8 mouse cellular contexts compared by ENCODE assay signal in the genomic region with DNA sequence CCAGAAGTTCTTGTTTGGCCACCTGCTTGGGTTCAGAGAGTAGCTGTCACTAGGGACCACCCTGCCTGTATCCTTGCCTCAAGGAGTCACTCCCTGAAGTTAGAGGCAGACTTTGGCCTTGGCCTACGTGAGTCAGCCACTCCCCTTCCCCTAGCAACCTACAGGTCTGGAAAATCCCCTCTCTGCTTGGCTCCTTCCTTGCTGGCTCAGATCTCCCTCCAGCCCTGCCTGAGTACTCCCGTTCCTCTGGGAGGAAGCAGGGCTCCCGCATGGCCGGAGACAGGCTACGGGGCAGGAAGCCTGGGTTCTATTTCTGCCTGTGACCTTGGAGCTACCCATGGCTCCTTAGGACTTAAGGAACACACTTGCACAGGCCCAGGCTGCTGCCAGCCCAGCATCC. TPM values are rescaled to one million over a fixed set of nuclear protein-coding genes. Genes with fewer than 3 reads are reported as not detected.
DNase-seq lines count a peak whose midpoint lies in the region; ATAC-seq and TF ChIP-seq lines count a peak whose summit lies in the region.

No protein-coding gene starts in this region.

- H3K4me3 ChIP-seq in forebrain, embryonic 14.5 days (ENCODE audit: low read depth, low read length), result no peak overlapping the region
- H3K4me3 ChIP-seq in forebrain, postnatal 0 days (ENCODE audit: low read depth, low read length), result no peak overlapping the region
- H3K4me3 ChIP-seq in embryonic facial prominence, embryonic 15.5 days (replicated peaks), result no peak overlapping the region
- H3K4me3 ChIP-seq in hindbrain, postnatal 0 days (ENCODE audit: low read length), result no peak overlapping the region
- no peak overlapping the region for H3K4me3 ChIP-seq in liver, embryonic 15.5 days (replicated peaks)

- no peaks in the 10 kb centered on the region for H3K27me3 ChIP-seq in forebrain, embryonic 14.5 days (replicated peaks; ENCODE audit: control insufficient read depth, insufficient read depth, low read length)
- no peaks in the 10 kb centered on the region for H3K27me3 ChIP-seq in forebrain, postnatal 0 days (ENCODE audit: insufficient read depth, low read length)
- no peaks in the 10 kb centered on the region for H3K27me3 ChIP-seq in embryonic facial prominence, embryonic 15.5 days
- no peaks in the 10 kb centered on the region for H3K27me3 ChIP-seq in hindbrain, postnatal 0 days (ENCODE audit: insufficient read depth, low read length)
- no peaks in the 10 kb centered on the region for H3K27me3 ChIP-seq in liver, embryonic 15.5 days

- TF ChIP-seq CTCF in forebrain, postnatal 0 days (IDR thresholded peaks at IDR 0.05; ENCODE audit: low read depth), result no peak
- TF ChIP-seq CTCF in hindbrain, postnatal 0 days (IDR thresholded peaks at IDR 0.05; ENCODE audit: low read depth), result no peak

- H3K36me3 ChIP-seq in forebrain, embryonic 14.5 days (ENCODE audit: control insufficient read depth, insufficient read depth, low read length), result no peaks in the 10 kb centered on the region
- H3K36me3 ChIP-seq in forebrain, postnatal 0 days (ENCODE audit: insufficient read depth), result no peaks in the 10 kb centered on the region
- H3K36me3 ChIP-seq in embryonic facial prominence, embryonic 15.5 days, result peaks cover 14% of the 10 kb centered on the region
- H3K36me3 ChIP-seq in hindbrain, postnatal 0 days (ENCODE audit: insufficient read depth, low read length), result no peaks in the 10 kb centered on the region
- no peaks in the 10 kb centered on the region for H3K36me3 ChIP-seq in liver, embryonic 15.5 days (replicated peaks)

- H3K27ac ChIP-seq in forebrain, embryonic 14.5 days (ENCODE audit: low read depth, low read length), result 0 out of 2 replicates have a peak overlapping the region, but pooled peaks have one; percentile 50
- H3K27ac ChIP-seq in forebrain, postnatal 0 days (ENCODE audit: low read depth, low read length), result no peak overlapping the region
- peak overlapping the region; percentile 83 for H3K27ac ChIP-seq in embryonic facial prominence, embryonic 15.5 days (replicated peaks)
- H3K27ac ChIP-seq in hindbrain, postnatal 0 days, result peak overlapping the region; percentile 56
- H3K27ac ChIP-seq in liver, embryonic 15.5 days (replicated peaks), result no peak overlapping the region

- WGBS in forebrain, embryonic 14.5 days, result 78% methylated on average over 5 of the region's 5 CpGs
- WGBS in forebrain, postnatal 0 days, result 76% methylated on average over 5 of the region's 5 CpGs
- WGBS in embryonic facial prominence, embryonic 15.5 days, result 47% methylated on average over 5 of the region's 5 CpGs
- 60% methylated on average over 5 of the region's 5 CpGs for WGBS in hindbrain, postnatal 0 days
- WGBS in liver, embryonic 15.5 days (ENCODE audit: insufficient replicate concordance), result 66% methylated on average over 5 of the region's 5 CpGs

- no peak for ATAC-seq in forebrain, embryonic 14.5 days
- ATAC-seq in forebrain, postnatal 0 days, result no peak
- 0 out of 2 replicates have a peak, but pooled peaks have one; percentile 31 for ATAC-seq in embryonic facial prominence, embryonic 15.5 days (ENCODE audit: insufficient number of reproducible peaks, low FRiP score, low TSS enrichment, low read depth)
- ATAC-seq in hindbrain, postnatal 0 days, result no peak
- peak; percentile 15; the same call in 1 of the 2 replicates for ATAC-seq in liver, embryonic 15.5 days (ENCODE audit: insufficient read depth)

- H3K4me2 ChIP-seq in forebrain, embryonic 14.5 days (ENCODE audit: low read length), result no peak overlapping the region
- no peak overlapping the region for H3K4me2 ChIP-seq in forebrain, postnatal 0 days (ENCODE audit: low read depth)
- H3K4me2 ChIP-seq in embryonic facial prominence, embryonic 15.5 days (replicated peaks), result no peak overlapping the region
- H3K4me2 ChIP-seq in hindbrain, postnatal 0 days (ENCODE audit: low read depth, low read length), result no peak overlapping the region
- no peak overlapping the region for H3K4me2 ChIP-seq in liver, embryonic 15.5 days

- H3K9me3 ChIP-seq in forebrain, embryonic 14.5 days (replicated peaks; ENCODE audit: control insufficient read depth, low read length), result no peaks in the 10 kb centered on the region
- H3K9me3 ChIP-seq in forebrain, postnatal 0 days (ENCODE audit: low read length), result no peaks in the 10 kb centered on the region
- H3K9me3 ChIP-seq in embryonic facial prominence, embryonic 15.5 days (replicated peaks), result no peaks in the 10 kb centered on the region
- H3K9me3 ChIP-seq in hindbrain, postnatal 0 days (ENCODE audit: low read length), result no peaks in the 10 kb centered on the region
- no peaks in the 10 kb centered on the region for H3K9me3 ChIP-seq in liver, embryonic 15.5 days (replicated peaks)

- DNase-seq in forebrain, embryonic 14.5 days (ENCODE audit: low spot score), result no peak
- DNase-seq in forebrain, postnatal 0 days, result no peak
- no peak for DNase-seq in hindbrain, postnatal 0 days (ENCODE audit: low spot score)
- DNase-seq in right cerebral cortex, adult 2 months (ENCODE audit: low spot score in 2 of 2), result no peak
- no peak for DNase-seq in spleen, postnatal 10 days (ENCODE audit: low spot score in 2 of 2)
- DNase-seq in right cerebral cortex, postnatal 36 days (ENCODE audit: low spot score in 2 of 2), result no peak

- peaks cover 3% of the 10 kb centered on the region; the same call in 1 of the 2 replicates for H3K4me1 ChIP-seq in forebrain, embryonic 14.5 days (ENCODE audit: control insufficient read depth, insufficient read depth, low read length)
- H3K4me1 ChIP-seq in forebrain, postnatal 0 days (ENCODE audit: insufficient read depth), result no peaks in the 10 kb centered on the region
- H3K4me1 ChIP-seq in embryonic facial prominence, embryonic 15.5 days, result peaks cover 62% of the 10 kb centered on the region
- no peaks in the 10 kb centered on the region for H3K4me1 ChIP-seq in hindbrain, postnatal 0 days (ENCODE audit: insufficient read depth, low read length)
- H3K4me1 ChIP-seq in liver, embryonic 15.5 days (replicated peaks), result peaks cover 28% of the 10 kb centered on the region

- no peak overlapping the region for H3K9ac ChIP-seq in forebrain, embryonic 14.5 days (ENCODE audit: low read length)
- H3K9ac ChIP-seq in forebrain, postnatal 0 days, result no peak overlapping the region
- no peak overlapping the region for H3K9ac ChIP-seq in embryonic facial prominence, embryonic 15.5 days
- H3K9ac ChIP-seq in hindbrain, postnatal 0 days (replicated peaks; ENCODE audit: low read length), result no peak overlapping the region
- H3K9ac ChIP-seq in liver, embryonic 15.5 days, result no peak overlapping the region

RNA-seq across cellular contexts. Expression of gene Hspg2, which starts 28.8 kb away (rescaled TPM):
- polyA plus RNA-seq in forebrain, embryonic 14.5 days (2014; fragmentation: Nextera tagmentation; extraction: Ambion mirVana), result 4.0 and 4.7 TPM in 2 replicates
- total RNA-seq in forebrain, postnatal 0 days (2014; rRNA removed), result 13.8 and 22.6 TPM in 2 replicates
- polyA plus RNA-seq in forebrain, postnatal 0 days (2015; fragmentation: Nextera tagmentation; extraction: Ambion mirVana), result 2.3 and 2.6 TPM in 2 replicates
- 48.5 and 49.1 TPM in 2 replicates for polyA plus RNA-seq in embryonic facial prominence, embryonic 15.5 days (2015; fragmentation: Nextera tagmentation; extraction: Ambion mirVana)
- total RNA-seq in hindbrain, postnatal 0 days (2014; rRNA removed), result 37.8 and 39.2 TPM in 2 replicates
- polyA plus RNA-seq in hindbrain, postnatal 0 days (2015; fragmentation: Nextera tagmentation; extraction: Ambion mirVana), result 3.5 and 3.7 TPM in 2 replicates
- polyA plus RNA-seq in liver, embryonic 15.5 days (2015; fragmentation: Nextera tagmentation; extraction: Ambion mirVana), result 3.9 and 5.1 TPM in 2 replicates

RNA-seq across cellular contexts. Expression of gene 1700013G24Rik, which starts 44.3 kb away (rescaled TPM):
- polyA plus RNA-seq in forebrain, embryonic 14.5 days (2014; fragmentation: Nextera tagmentation; extraction: Ambion mirVana), result not detected in 2 replicates
- not detected in 2 replicates for total RNA-seq in forebrain, postnatal 0 days (2014; rRNA removed)
- polyA plus RNA-seq in forebrain, postnatal 0 days (2015; fragmentation: Nextera tagmentation; extraction: Ambion mirVana), result not detected in 2 replicates
- not detected in 2 replicates for polyA plus RNA-seq in embryonic facial prominence, embryonic 15.5 days (2015; fragmentation: Nextera tagmentation; extraction: Ambion mirVana)
- not detected in 2 replicates for total RNA-seq in hindbrain, postnatal 0 days (2014; rRNA removed)
- polyA plus RNA-seq in hindbrain, postnatal 0 days (2015; fragmentation: Nextera tagmentation; extraction: Ambion mirVana), result not detected in 2 replicates
- not detected in 2 replicates for polyA plus RNA-seq in liver, embryonic 15.5 days (2015; fragmentation: Nextera tagmentation; extraction: Ambion mirVana)

Comparison
In these comparisons a context has a peak if more than half of its experiments do, and no peak if none do; other contexts are left out.
1. H3K27ac ChIP-seq: peak in forebrain, embryonic 14.5 days (single experiment), embryonic facial prominence, embryonic 15.5 days (single experiment) and hindbrain, postnatal 0 days (single experiment); none in forebrain, postnatal 0 days (single experiment) and liver, embryonic 15.5 days (single experiment).
2. ATAC-seq: peak in embryonic facial prominence, embryonic 15.5 days (single experiment) and liver, embryonic 15.5 days (single experiment); none in forebrain, embryonic 14.5 days (single experiment), forebrain, postnatal 0 days (single experiment) and hindbrain, postnatal 0 days (single experiment).